23 mouse cellular contexts compared by ENCODE assay signal in genomic region chr16:24498103-24498659, GRCm38 (mm10).
DNase-seq lines count a peak whose midpoint lies in the region; ATAC-seq lines count a peak whose summit lies in the region.
"Had no signal": no experiment of that assay in that cellular context is flagged by ENCODE, and none has a peak within 500 bp of the region (broad histone marks: within the 10 kb centered on the region; RNA-seq: fewer than 3 reads in every experiment).

No protein-coding gene starts in this region.

- no peak for ATAC-seq in heart, embryonic 16.5 days (replicated peaks; ENCODE audit: extremely low read depth, insufficient read depth, low FRiP score)
- ATAC-seq in stomach, embryonic 16.5 days (ENCODE audit: insufficient read depth, low FRiP score): no peak
- no peak for ATAC-seq in kidney, embryonic 14.5 days (ENCODE audit: low FRiP score, low TSS enrichment)
- ATAC-seq: forebrain, embryonic 13.5 days had no signal

- DNase-seq in gastrocnemius, adult 18-20 months (ENCODE audit: low spot score): peak; percentile 47
- no peak for DNase-seq in gastrocnemius, postnatal 4 days (ENCODE audit: low spot score in 2 of 2)
- DNase-seq in heart, postnatal 10 days: no peak
- DNase-seq in NIH3T3 (ENCODE audit: low read depth): peak; percentile 94
- DNase-seq in cerebellum, adult 11 months: no peak
- DNase-seq: adrenal gland, postnatal 14 days; cerebellum, postnatal 10 days; kidney, postnatal 4 days; layer of hippocampus, adult 9-11 months; liver, embryonic 13.5 days; lung, postnatal 36 days; midbrain, embryonic 14.5 days; retina, postnatal 1 day; right cerebral cortex, postnatal 25 days; thymus, postnatal 25 days had no signal

- no peaks in the 10 kb centered on the region for H3K27me3 ChIP-seq in heart, embryonic 16.5 days (ENCODE audit: control insufficient read depth, insufficient read depth, low read length)
- no peaks in the 10 kb centered on the region for H3K27me3 ChIP-seq in stomach, embryonic 16.5 days (ENCODE audit: control insufficient read depth, insufficient read depth, low read length)
- H3K27me3 ChIP-seq in kidney, embryonic 14.5 days (ENCODE audit: control insufficient read depth, insufficient read depth, low read length): no peaks in the 10 kb centered on the region
- H3K27me3 ChIP-seq: forebrain, embryonic 13.5 days; hindbrain, embryonic 15.5 days; kidney, embryonic 15.5 days; liver, embryonic 13.5 days; lung, embryonic 15.5 days; neural tube, embryonic 12.5 days had no signal

- H3K9me3 ChIP-seq in heart, embryonic 16.5 days (replicated peaks; ENCODE audit: control insufficient read depth, low read length): no peaks in the 10 kb centered on the region
- H3K9me3 ChIP-seq in stomach, embryonic 16.5 days (replicated peaks; ENCODE audit: control insufficient read depth, low read length): no peaks in the 10 kb centered on the region
- H3K9me3 ChIP-seq in kidney, embryonic 14.5 days (ENCODE audit: control insufficient read depth, low read length): no peaks in the 10 kb centered on the region
- H3K9me3 ChIP-seq: forebrain, embryonic 13.5 days; hindbrain, embryonic 15.5 days; kidney, embryonic 15.5 days; liver, embryonic 13.5 days; lung, embryonic 15.5 days; neural tube, embryonic 12.5 days had no signal

- H3K4me3 ChIP-seq in heart, embryonic 16.5 days (ENCODE audit: low read length): no peak overlapping the region
- H3K4me3 ChIP-seq in stomach, embryonic 16.5 days (replicated peaks; ENCODE audit: low read length): no peak overlapping the region
- H3K4me3 ChIP-seq in kidney, embryonic 14.5 days (ENCODE audit: low read length): no peak overlapping the region
- H3K4me3 ChIP-seq: forebrain, embryonic 13.5 days; hindbrain, embryonic 15.5 days; kidney, embryonic 15.5 days; liver, embryonic 13.5 days; lung, embryonic 15.5 days; neural tube, embryonic 12.5 days had no signal

- intact Hi-C loops in heart, postnatal 10 days (cut with DNase I): no loop called here

- H3K36me3 ChIP-seq in heart, embryonic 16.5 days (ENCODE audit: control insufficient read depth, insufficient read depth): no peaks in the 10 kb centered on the region
- H3K36me3 ChIP-seq in stomach, embryonic 16.5 days (ENCODE audit: control insufficient read depth, insufficient read depth, low read length): no peaks in the 10 kb centered on the region
- H3K36me3 ChIP-seq in kidney, embryonic 14.5 days (ENCODE audit: control insufficient read depth, insufficient read depth, low read length): no peaks in the 10 kb centered on the region
- H3K36me3 ChIP-seq: hindbrain, embryonic 15.5 days; kidney, embryonic 15.5 days; liver, embryonic 13.5 days; lung, embryonic 15.5 days; neural tube, embryonic 12.5 days had no signal

- peaks cover 60% of the 10 kb centered on the region for H3K4me1 ChIP-seq in heart, embryonic 16.5 days (ENCODE audit: control insufficient read depth, insufficient read depth, low read length)
- peaks cover 11% of the 10 kb centered on the region; the same call in 1 of the 2 replicates for H3K4me1 ChIP-seq in stomach, embryonic 16.5 days (ENCODE audit: control insufficient read depth, insufficient read depth, low read length)
- peaks cover 5% of the 10 kb centered on the region; the same call in 1 of the 2 replicates for H3K4me1 ChIP-seq in kidney, embryonic 14.5 days (ENCODE audit: control insufficient read depth, insufficient read depth, low read length)
- H3K4me1 ChIP-seq: liver, embryonic 13.5 days had no signal

- 53% methylated on average over 5 of the region's 5 CpGs for WGBS in heart, embryonic 16.5 days
- WGBS in stomach, embryonic 16.5 days: 67% methylated on average over 5 of the region's 5 CpGs
- WGBS in kidney, embryonic 14.5 days: 82% methylated on average over 5 of the region's 5 CpGs

- peak overlapping the region; percentile 47 for H3K27ac ChIP-seq in heart, embryonic 16.5 days (ENCODE audit: low read length)
- 0 out of 2 replicates have a peak overlapping the region, but pooled peaks have one; percentile 12 for H3K27ac ChIP-seq in stomach, embryonic 16.5 days (ENCODE audit: low read length)
- no peak overlapping the region for H3K27ac ChIP-seq in kidney, embryonic 14.5 days (ENCODE audit: low read depth, low read length)
- H3K27ac ChIP-seq: forebrain, embryonic 13.5 days; hindbrain, embryonic 15.5 days; kidney, embryonic 15.5 days; liver, embryonic 13.5 days; lung, embryonic 15.5 days; neural tube, embryonic 12.5 days had no signal

- H3K4me2 ChIP-seq in heart, embryonic 16.5 days (ENCODE audit: low read depth, low read length): no peak overlapping the region
- H3K4me2 ChIP-seq in stomach, embryonic 16.5 days (ENCODE audit: low read depth, low read length): no peak overlapping the region
- no peak overlapping the region for H3K4me2 ChIP-seq in kidney, embryonic 14.5 days (replicated peaks; ENCODE audit: low read depth, low read length)
- H3K4me2 ChIP-seq: forebrain, embryonic 13.5 days; hindbrain, embryonic 15.5 days; kidney, embryonic 15.5 days; liver, embryonic 13.5 days; lung, embryonic 15.5 days; neural tube, embryonic 12.5 days had no signal

- H3K9ac ChIP-seq in heart, embryonic 16.5 days (ENCODE audit: low read length): no peak overlapping the region
- H3K9ac ChIP-seq in stomach, embryonic 16.5 days (ENCODE audit: low read length): no peak overlapping the region
- H3K9ac ChIP-seq in kidney, embryonic 14.5 days (ENCODE audit: low read depth, low read length): no peak overlapping the region
- H3K9ac ChIP-seq: forebrain, embryonic 13.5 days; hindbrain, embryonic 15.5 days; kidney, embryonic 15.5 days; liver, embryonic 13.5 days; lung, embryonic 15.5 days; neural tube, embryonic 12.5 days had no signal

Comparison
In these comparisons a context has a peak if more than half of its experiments do, and no peak if none do; other contexts are left out.
1. DNase-seq: peak in gastrocnemius, adult 18-20 months (single experiment) and NIH3T3 (single experiment); none in gastrocnemius, postnatal 4 days (0 of 2), heart, postnatal 10 days (0 of 2) and cerebellum, adult 11 months (single experiment).